Mouse (Mus musculus) c-Kit-positive CD71-positive TER-119-positive erythroid progenitor cells, embryonic 14.5 days (primary cell): ENCODE results near the gene Unc93a2.
"Not testable (repeated sequence)": the region's sequence is repeated elsewhere in the genome, so short reads cannot be mapped to it uniquely, and the experiment has no call there.

ENCODE experiments used
- DNase-seq: peaks from one replicate; pipeline ENCODE4 v3.0.0-alpha.2; 2013; ENCODE audit warnings: low spot score

Unc93a2 gene

DNA sequence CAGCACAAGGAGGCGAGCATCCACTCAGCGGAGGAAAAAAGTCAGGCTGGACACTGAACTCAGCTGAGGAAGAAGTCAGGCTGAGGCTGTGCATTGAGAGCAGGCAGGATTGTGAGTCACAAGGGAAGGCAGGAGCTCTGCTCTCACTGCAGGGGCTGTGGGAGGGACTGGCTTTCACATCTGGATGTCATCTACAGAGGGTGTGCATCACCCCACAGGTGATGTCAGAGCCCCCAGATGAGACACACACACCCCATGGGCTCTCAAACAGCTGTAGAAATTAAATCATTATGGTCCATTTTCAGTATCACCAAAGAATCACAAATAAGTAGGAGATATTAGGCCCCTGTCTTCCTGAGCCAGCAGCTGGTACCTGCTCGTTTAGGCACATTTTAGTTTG, at the start of gene Unc93a2:
Unc93a2 (minus strand) TSS at position 101 of the 400 bp plus-strand sequence.
- not testable (repeated sequence) for DNase-seq

DNA sequence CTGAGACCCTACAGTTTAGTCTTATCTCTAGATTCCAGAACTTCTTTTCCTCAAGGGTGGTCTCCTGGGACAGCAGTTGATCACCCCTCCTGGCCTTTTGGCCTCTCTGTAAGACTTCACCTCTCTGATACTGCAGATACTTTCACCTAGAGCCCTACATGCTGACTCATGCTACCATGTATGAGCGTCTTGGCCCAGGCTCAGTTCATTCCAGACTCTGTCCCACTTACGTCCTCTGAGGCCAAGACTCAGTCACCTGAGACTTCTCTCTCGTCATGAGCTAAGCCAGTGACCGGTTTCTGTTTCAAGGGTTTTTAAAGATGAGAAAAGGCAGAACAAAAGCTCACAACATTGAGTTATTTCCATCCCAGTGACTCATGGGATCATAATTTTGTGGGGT, 48.9 kb upstream of the Unc93a2 start:
- not testable (repeated sequence) for DNase-seq

DNA sequence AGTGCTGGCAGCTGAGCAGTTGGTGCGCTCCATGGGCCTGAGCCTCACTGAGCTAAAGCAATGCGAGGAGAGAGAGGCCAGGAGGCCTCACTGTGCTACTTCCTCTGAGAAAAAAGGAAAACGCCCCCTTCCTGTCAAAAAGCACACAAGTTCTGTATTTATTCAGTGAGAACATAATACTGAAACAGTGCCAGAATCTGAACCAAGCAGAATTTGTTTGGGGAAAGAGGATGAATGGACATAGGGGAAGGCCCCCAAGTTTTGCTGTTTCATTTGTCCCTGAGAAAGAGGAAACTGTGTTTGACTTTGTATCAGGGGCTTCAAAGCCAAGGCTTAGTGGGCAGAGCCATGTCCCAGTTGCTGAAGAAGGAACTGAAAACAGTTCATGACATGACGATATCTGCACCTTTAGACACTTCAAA, 45.0 kb upstream of the Unc93a2 start:
- DNase-seq: not testable (repeated sequence)

DNA sequence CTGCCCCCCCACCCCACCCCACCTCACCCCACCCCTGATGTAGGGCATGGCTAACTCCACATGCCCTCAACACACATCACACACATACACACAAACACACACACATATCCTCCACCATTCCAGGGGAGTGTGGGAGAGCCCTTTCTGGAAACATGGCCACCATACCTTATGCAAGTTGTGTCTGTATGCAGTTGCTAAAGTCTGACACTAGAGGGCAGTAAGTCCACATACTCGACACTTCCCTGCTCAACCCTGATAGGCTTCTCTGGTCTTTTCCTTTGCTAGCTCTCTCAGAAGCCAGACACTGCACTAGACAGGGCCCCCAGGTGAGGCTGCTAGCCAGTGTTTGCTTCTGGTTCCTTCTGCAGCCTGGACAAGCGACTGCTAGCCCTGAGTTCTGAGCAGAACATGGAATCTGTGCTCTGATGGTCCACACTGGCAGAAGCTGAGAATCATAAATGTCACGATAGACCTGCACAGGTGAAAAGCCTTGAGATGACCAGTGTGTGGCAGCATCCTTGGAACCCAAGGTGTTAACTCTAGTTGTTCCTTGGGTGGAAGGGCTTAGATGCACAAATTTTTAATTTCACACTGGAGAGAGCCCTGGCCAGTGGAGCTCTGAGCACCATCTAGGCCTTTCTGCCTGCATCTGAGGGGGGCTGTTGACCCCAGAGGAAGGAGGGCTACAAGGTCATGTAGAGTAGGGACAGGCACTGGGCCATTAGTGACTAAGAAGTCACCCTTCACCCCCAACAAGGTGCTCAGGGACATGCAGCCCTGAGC, 35.1 kb upstream of the Unc93a2 start:
- DNase-seq: not testable (repeated sequence)

DNA sequence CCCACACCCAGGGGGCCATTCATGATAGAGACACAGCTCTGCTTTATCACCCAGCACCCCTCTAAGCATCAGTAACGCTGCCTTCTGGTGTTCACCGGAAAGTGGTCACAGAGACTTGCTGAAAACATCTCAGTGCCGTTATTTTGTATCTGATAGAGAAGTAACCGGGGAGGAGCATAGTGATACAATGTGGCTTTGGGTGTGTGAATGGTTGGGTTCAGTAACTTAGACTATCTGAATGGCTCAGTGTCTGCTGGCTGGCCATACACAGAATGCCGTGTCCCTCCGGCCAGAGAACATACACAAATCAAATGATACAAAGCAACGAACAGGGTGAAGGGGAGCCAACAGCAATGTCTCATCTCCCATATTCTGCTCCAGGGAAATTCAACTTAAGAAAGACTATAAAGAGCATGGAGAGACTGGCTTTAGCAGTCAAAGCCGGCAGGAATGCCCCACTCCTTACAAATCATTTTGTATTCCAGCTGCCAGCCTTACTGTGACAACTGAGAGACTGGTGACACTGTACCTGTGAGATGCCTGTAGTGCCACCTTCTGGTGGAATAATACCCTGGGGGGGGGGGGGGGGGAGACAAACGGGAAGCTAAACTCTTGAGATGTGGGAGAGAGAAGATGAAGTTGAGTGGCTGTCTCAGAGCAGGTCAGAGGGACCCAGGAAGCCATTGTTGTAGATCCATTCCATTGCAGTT, 29.5 kb upstream of the Unc93a2 start:
- DNase-seq: not testable (repeated sequence)

DNA sequence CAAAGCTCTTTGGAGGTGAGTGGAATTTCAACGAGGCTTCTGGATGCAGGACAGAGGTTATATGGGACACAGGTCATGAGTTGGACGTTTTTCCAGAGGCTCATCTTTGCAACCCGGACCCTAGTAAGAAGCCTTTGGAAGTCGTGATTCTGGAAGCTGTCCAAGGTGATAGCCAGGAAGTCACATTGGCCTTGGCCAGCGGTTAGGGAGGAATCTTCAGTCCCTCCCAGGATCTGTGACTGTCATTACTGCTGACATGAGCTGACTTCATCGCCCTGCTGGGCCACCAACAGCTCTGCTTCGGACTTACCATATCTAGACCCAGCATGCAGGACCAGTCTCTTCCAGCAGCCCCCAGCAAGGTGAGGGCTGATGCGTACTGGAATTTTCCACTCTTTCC, 28.1 kb upstream of the Unc93a2 start:
- not testable (repeated sequence) for DNase-seq

DNA sequence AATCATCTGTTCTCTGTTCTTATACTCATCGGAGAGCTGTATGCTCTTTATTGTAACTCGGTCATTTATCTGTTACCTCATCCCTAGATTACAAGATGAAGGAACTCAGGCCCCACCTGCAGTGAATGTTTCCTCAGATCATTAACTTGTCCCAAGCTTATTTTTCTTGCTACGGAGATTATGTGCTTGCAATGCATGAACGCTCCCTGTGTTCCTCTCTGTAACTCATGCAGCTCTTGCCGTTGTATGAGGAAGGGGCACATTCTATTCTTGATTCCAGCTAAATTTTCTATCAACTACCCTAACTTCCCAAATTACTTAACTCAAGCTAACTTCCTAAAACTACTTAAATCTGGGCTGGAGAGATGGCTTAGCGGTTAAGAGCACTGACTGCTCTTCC, 14.5 kb upstream of the Unc93a2 start:
- not testable (repeated sequence) for DNase-seq

DNA sequence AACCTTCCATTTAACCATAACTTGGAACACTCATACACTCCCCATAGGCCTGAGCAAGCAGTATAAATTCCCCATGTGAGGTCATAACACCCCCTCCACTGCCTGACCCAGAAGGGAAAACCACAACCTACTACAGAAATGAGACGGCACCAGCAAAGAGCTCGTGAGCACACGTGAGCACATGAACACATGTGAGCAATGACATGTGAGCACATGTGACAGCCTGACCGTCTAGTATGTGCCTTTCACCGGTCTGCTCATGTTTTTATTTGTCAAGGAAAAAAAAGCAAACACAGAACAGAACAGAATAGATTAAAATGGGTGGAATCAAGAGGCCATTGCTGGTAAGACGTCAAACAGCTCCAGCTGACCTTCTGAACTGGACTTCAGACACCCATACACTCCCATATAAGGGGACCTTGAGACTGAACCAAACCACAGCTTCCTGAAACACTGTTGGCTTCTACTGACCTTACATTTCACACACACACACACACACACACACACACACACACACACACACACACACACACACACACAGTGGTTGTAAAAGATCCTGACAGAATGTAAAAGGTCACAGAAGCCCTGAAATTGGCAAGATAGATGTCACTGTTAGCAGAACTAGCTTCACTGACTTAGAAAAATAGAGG, 13.1 kb upstream of the Unc93a2 start:
- not testable (repeated sequence) for DNase-seq

DNA sequence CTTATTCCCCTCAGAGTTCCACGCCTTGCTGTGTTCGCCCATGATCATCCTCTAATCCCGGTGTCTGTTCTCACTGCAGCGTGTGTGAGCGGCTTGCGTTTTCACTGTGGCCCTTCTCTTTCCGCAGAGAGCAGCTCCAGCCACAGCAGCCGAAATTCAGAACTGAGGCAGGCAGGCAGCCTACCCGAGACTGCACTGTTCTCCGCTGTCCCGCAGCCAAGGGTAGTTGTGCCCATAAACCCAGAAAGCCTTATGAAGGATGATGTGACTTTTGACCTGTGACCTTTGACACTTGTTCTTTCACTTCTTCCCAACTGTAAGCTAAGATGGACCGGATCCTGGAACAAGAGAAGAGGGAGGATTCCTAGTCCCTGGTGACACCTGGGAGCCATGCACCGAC, 11.8 kb upstream of the Unc93a2 start:
- not testable (repeated sequence) for DNase-seq

DNA sequence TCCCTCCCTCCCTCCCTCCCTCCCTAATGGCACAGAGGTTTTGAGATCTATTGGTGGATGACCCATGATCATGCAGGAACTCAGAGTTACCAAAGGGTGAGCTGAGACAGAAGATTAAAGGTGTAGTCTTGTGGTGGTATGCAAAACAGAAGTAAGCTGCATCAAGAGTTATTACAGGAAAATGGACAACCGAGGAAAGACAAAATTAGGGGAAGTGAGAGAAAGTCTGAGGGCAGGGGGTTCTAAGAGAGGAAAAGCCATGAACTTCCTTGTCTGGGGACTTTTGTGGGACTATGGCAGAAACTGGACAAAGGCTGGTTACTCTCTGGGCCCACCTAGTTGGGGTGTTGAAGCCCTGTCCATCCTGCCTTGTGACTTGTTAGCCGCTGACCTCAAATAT, 11.0 kb upstream of the Unc93a2 start:
- DNase-seq: not testable (repeated sequence)

DNA sequence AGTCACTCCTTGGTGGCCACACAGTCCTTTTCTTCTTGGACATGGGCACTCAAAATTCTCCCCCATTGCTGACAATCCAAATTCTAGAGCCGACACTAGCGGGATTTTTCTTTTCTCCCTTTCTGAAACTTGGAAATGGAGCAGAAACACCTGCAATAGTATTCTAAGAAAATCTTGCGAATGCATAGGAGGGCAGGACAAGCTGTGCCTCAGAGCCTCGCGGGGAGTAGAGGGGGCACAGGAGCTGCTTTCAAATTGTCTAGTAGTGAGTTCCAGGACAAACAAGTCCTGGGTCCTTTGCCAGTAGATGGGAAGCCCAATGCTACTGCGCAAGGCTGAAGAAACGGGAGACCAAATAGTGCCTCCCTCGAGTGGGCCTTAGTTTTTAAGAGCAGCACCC, 10.4 kb upstream of the Unc93a2 start:
- not testable (repeated sequence) for DNase-seq

DNA sequence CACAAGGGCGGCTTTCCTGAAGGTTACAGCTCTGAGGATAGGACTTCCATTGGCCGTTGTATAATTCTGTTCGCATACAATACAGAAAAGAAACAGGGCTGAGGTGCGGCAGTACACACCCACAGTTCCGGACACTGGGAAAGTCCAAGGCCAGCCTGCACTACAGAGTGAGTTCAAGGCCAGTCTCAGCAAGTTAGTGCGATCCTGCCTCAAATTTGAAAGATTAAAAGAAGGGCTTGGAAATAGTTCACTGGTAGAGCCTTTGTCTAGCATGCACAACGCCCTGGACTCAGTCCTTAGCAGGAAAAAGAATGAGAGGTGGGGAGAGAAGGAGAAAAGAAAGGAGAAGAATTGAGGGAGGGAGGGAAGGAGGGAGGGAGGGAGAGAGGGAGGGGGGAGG, 9.9 kb upstream of the Unc93a2 start:
- not testable (repeated sequence) for DNase-seq

DNA sequence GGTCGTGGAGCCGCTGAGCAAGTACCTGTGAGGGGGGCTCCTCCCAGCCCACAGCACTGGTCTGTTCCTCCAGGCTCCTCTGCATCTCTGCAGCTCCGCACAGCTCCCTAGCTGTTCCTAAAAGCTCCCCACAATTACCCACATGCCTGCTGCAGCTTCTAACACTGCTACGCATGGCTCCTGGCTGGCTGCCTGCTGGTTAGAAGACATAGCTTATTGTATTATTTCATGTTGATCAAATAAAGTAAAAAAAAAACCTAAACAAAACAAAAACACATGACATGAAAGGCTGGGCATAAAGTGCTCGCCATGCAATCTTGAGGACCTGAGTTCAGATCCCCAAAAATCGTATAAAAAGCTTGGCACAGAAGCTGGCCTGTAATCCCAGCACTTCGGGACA, 4.6 kb upstream of the Unc93a2 start:
- DNase-seq: not testable (repeated sequence)

DNA sequence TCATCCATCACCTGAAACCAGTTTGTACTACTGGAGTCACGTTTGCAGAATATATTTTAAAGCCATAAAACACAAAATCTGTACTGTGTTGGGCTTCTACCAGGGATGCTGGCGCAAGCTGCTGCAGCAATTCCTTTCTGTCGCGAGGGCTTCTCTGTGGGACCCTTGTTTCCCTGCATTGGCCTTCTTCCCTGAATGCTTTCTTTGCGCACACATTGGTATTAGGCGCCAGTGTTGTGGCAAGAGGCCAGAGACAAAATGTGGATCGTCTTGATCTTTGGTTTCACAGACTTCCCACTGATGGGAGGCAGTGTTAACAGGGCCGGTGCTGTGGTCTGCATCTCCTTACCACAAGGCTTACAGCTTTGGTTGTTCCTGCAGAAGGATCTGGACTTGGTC, 3.7 kb upstream of the Unc93a2 start:
- not testable (repeated sequence) for DNase-seq

DNA sequence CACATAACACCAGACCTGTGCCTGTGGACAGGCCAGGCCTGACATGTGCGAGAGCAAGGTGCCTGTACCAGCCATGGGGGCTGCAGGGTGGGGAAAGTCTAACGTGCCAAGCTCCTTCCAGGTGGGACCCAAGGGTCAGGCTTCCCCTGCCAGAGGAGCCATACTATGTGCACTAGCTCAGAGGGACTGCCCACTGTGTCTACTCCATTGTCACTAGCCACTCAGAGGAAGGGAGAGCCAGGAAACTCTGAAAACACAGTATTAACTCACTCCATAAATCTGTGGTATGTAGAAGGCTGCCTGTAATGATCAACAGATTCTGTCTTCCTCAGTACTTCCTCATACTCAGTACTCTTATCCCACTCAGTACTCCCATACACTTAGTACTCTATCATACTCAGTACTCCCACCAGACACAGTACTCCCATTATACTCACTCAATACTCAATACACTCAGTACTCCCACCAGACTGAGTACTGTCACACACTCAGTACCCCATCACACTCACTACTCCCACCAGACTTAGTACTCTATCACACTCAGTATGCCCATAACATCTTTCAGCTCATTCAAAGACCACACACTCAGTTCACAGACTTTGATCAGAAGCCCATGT, 3.2 kb upstream of the Unc93a2 start:
- not testable (repeated sequence) for DNase-seq

DNA sequence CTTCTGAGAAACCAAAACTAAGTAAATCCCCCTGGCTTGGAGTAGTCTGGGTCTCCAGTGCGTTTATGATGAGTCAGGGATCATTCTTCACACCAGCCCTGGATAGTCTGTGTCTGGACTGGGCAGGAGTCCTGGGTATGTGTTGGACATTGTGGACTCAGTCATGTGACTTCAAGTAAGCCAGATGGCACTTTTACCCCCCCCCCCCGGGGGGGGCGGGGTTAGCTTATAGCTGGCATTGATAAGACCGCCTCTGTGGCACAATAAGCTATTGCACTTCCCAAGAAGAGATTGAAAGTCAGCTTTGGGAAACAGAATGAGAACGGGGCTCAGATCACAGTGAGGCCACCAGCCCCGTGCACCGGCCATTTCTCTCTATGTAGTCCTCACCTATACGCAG, 752 bp upstream of the Unc93a2 start:
- DNase-seq: not testable (repeated sequence)

DNA sequence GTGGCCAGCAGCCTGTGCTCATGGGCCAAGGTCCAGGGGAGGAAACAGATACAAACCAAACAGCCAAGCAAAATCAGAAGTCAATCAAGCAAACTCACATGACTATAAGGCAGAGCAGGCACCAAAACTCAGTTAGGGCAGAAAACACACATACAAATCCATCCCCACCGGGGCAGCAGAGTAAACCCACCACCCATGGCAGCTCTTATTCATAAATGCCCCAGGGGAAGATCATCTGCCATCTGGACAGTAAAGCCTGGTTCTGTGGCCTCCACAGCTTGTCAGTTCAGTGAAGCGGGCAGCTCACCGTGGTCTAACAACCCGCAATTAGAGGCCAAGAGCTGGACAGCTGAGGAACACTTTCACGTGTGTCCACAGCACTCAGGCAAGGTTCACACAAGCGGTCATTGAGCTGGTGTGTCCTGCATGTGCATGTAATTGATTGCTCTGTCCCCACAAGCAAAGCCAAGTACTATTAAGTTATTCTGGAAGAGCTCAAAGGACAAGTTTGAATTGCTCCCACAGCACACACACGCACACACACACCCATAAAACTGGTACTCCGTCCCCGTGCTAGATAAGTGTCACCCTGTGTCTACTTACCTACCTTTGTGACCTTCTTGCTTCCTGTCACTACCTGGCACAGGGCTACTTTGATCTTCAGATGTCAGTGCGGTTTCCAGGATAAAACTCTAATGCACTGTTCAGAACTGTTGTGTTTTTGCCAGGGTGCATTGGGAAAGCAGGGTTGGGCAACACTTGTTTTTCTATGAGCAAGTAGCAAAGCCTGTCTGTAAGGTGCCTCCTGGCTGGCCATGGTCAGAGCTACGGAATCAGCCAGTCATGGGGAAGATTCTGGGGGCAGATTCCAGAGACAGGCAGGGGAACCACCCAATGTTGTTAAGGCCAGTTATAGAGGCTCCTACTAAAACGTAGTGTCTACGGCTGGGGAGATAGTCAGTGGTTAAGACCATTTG, 1.8 kb downstream of the Unc93a2 start:
- not testable (repeated sequence) for DNase-seq

DNA sequence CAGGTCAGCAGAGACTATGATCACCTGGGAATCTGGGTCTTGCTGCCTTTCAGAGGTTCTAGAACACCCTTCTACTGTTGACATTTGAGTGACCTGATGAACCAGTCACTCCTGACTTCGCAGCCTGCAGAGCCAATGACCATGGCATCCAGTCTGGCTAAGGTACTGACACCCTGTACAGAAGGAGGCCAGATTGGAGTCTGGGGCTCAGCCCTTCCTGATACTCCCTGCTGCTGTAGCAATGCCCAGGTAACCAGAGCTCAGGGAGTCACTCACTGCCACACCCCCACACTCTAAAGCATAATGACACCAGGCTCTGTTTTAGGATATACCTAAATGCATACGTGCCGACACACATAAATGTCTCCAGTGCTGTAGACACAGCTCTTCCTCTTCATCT, 2.6 kb downstream of the Unc93a2 start:
- DNase-seq: not testable (repeated sequence)

DNA sequence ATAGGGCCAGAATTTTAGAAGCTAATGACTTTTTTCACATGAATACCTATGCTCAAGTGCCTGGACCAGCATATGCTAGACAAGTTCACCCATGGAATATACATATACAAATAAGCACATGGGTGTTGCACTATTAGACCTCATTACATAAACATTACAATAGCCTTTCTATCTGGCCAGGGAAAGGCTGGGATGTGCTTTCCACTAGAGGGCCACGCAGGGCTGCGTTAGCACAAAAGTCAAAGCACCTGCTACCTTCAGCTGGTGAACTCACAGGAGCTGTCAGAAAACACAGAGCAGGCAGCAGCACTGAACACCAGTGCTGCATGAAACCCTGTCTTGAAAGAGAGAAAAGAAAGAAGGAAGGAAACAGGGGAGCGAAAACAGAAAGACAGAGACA, 7.4 kb downstream of the Unc93a2 start:
- not testable (repeated sequence) for DNase-seq

DNA sequence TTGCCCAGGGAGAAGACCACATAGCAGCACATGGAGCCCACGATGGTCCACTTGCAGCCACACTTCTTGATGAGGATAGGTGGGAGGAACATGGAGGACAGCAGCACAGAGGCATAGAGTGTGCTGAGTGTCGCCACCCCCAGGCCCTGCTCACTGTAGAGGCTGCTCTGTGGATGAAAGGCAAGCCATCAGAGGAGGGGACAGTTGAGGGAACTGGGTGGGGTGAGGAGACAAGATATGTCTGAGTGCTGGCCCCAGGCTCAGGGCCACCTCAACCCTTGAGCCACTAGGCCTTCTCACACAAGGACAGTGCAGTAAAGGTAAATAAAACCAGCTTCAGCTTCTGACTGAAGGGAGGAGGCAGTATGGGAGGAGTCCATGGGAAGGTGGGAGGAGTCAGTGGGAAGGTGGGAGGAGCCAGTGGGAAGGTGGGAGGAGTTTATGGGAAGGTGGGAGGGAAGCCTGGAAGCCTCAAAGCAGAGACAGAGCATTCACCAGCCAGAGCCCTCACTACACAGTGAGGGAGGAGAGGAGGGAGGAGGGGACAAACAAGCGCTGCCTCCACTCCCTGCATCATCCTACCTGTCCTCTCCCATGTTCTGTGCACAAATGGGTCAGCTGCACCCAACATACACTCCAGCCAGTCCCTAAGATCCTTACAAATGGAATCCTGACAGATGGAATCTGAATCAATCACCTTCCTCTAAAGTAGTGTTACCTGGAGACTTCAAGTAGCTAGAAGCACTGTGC, 8.1 kb downstream of the Unc93a2 start:
- not testable (repeated sequence) for DNase-seq
